Mouse (Mus musculus): ENCODE measurements around the gene Dynlt1f.
"Not testable (repeated sequence)": the region's sequence is repeated elsewhere in the genome, so short reads cannot be mapped to it uniquely, and the experiment has no call there.

Gene Dynlt1f

DNA sequence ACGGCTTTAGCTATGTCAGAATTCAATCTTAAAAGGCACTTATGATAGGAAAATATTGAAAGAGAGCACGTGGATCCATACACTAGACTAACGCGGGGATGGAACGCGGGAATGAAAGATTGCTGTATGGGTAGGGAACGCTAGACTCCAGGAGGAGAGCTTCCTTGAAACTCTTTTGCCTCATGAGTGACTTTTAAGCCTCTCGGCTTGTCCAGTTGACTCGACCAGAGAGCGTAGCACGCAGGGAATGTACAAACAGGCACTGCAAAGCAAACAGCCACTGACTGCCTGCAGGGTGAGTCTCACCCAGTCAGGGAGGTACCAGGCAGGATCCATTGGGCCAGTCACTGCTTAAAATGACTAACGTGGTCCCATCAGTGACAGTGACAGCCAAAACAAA, 33.7 kb downstream of the Dynlt1f start:
- not testable (repeated sequence) for DNase-seq

GRCm38 (mm10) chr17:6620730-6621451, 34.8 kb downstream of the Dynlt1f start:
- DNase-seq, result peak; percentile 83

DNA sequence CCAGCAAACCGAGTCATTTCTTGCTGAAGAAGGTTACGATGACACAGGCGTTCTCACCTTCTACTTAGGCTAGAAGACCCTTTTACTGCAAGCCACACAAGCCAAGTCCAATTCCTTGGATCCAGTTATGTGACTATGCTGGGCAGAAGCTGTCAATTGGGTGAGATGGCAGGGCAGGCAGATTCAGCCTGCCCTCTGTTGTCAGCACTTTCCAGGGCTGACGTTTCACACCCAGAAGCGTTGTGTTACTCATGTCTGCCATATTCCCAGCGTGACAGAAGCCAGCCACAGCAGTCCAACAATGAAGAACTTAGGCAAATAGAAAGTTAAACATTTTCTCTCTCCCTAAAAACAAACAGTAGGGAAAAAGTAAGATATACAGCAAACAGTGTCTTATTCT, 35.7 kb downstream of the Dynlt1f start:
- peak; percentile 47 for DNase-seq

DNA sequence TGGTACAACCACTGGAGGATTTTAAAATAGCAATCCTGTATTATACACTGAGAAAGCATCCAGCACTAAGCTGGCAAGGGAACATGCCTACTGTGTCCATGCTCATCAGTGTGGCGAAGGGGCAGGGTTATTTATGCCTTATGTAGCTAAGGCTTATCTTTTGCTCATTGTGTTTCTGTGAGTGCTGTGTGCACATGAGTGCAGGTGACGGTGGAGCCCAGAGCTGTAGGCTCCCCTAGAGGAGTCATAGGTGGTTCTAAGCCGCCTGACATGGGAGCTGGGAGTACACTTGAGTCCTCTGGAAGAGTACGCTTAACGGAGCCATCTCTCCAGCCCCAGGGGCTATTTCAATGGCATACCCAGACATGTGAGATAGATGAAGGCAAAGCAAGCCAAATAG, 36.4 kb downstream of the Dynlt1f start:
- peak; percentile 50 for DNase-seq

- DNase-seq, result not testable (repeated sequence)
Measured at GRCm38 (mm10) chr17:6617689-6618400, 37.9 kb downstream of the Dynlt1f start.

- DNase-seq, result not testable (repeated sequence)
Measured at GRCm38 (mm10) chr17:6616731-6617130, 39.0 kb downstream of the Dynlt1f start.

- DNase-seq, result not testable (repeated sequence)
Measured at GRCm38 (mm10) chr17:6614316-6614715, 41.4 kb downstream of the Dynlt1f start.

DNA sequence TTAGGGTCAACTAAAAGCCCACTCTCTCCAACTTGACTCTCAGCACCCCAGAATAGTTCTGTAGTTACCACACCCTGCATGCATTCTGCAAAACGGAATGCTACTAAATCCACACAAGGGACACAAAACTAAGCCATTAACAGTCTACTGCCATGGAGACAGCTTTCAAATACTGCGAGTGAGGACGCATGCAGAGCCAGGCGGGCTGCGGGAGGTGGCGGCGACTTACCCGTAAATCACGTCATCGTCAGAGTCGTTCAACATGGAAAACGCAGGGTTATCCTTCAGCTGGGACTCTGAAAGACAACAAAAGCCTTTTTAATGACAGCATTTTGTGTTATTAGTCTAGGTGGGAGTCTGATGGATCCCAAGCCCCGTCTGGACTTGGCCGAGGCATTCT, 42.2 kb downstream of the Dynlt1f start:
- DNase-seq, result not testable (repeated sequence)

- not testable (repeated sequence) for DNase-seq
Measured at GRCm38 (mm10) chr17:6605347-6605746, 50.4 kb downstream of the Dynlt1f start.

GRCm38 (mm10) chr17:6602205-6602604, 53.5 kb downstream of the Dynlt1f start:
- DNase-seq, result not testable (repeated sequence)

GRCm38 (mm10) chr17:6601204-6601911, 54.3 kb downstream of the Dynlt1f start, which contains the start of gene Dynlt1c:
Gene Dynlt1c, plus strand, starts transcription at chr17:6601671.
- peak; percentile 87 for DNase-seq

DNA sequence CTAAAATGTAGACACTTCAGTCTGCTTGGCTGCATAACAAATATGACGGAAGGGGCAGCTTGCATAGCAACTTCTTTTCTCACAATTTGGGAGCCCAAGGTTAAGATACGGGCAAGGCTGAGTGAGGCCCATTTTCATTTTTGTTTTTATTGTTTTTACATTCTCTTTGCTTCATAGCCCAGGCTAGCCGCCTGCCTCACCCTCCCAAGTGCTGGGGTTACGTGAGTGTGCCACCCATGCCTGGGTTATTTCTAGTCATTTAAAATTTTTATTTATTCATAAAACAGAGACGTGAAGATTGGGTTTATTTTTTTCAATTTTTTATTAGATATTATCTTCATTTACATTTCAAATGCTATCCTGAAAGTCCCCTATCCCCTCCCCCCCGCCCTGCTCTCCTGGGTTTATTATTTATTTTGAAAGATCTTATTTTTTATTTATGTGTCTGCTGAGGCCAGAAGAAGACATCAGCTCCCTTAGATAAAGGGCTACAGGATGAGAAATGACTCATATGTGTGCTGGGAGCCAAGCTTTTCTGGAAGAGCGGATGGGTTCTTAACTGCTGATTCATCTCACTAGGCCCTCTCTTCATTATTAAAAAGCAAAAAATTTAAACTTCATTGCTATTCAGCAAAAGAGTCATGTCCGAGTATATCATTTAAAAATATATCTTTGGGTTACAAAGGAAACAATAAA, 55.3 kb downstream of the Dynlt1f start:
- DNase-seq, result peak; percentile 47

DNA sequence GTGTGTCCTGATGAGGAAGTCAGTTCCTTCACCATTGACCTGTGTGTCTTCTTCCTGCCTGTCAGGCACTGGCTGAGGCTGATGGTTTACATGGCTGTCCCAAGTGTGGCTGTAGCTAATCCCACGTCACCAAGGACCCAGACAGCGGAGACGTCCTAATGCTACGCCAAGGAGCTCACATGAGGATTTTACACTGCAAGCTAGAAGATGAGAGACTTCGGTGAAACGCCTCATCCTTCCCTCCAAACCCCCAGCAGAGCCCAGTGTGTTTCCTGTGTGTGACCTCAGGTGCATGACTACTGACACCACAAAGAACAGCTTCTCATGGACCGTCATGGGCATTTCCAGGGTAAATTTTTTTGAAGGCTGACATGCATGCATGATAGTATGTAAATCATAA, 57.3 kb downstream of the Dynlt1f start:
- DNase-seq, result not testable (repeated sequence)
